Mouse (Mus musculus) neutrophil, adult 83 days (primary cell): ENCODE data around the gene Gm14322. TPM values are rescaled to one million over a fixed set of nuclear protein-coding genes. Genes with fewer than 3 reads are reported as not detected.

Experiments
- total RNA-seq, 2 experiments: library from RNA; stranded (reverse); gene quantifications; one replicate each; pipeline ENCODE4 v1.2.4; 2023

Gene Gm14322
- total RNA-seq: 1 to 10 TPM; 2.0 to 3.0 TPM

GRCm38 (mm10) chr2:177758941-177759558 lies at the start of gene Gm14322:
Gene Gm14322 (plus strand): TSS chr2:177759288.

Other genes with a start within 250 kb of the Gm14322 start
- not detected for gene Gm14406, start 181.1 kb upstream of the Gm14322 start, total RNA-seq
- gene Gm14325, start 81.0 kb downstream of the Gm14322 start, total RNA-seq: 1 to 10 TPM; 3.8 to 8.5 TPM
- under 1 TPM; 0.24 to 0.64 TPM for gene Gm14327, start 137.8 kb downstream of the Gm14322 start, total RNA-seq
- not detected for gene Zfp972, start 166.3 kb downstream of the Gm14322 start, total RNA-seq
- gene Gm14326, start 198.0 kb downstream of the Gm14322 start, total RNA-seq: 1 to 10 TPM; 5.2 to 6.7 TPM